Mouse (Mus musculus) midbrain, embryonic 15.5 days (tissue): ENCODE measurements around the gene Ccdc78. TPM values are rescaled to one million over a fixed set of nuclear protein-coding genes. Genes with fewer than 3 reads are reported as not detected.
A peak's percentile ranks its signal among the peaks of the same experiment; 100 is the strongest.
"Not testable (repeated sequence)": the region's sequence is repeated elsewhere in the genome, so short reads cannot be mapped to it uniquely, and the experiment has no call there.

Experiments
- ATAC-seq: fragments of 200-750 bp; cut with Nextera tagmentation; replicated peaks from 2 replicates; pipeline ENCODE4 v1.8.0; 2017; ENCODE audit warnings: moderate TSS enrichment
- H3K27ac ChIP-seq: fragments of 300-500 bp; sonication (generic); 2 replicates; pipeline ENCODE4 v1.5.1; 2015; ENCODE audit warnings: mild to moderate bottlenecking, inconsistent platforms
- H3K27me3 ChIP-seq: fragments of 300-500 bp; sonication (generic); replicated peaks from 2 replicates; pipeline ENCODE4 v1.6.1; 2015; ENCODE audit warnings: inconsistent platforms
- H3K36me3 ChIP-seq: fragments of 300-500 bp; sonication (generic); replicated peaks from 2 replicates; pipeline ENCODE4 v1.6.1; 2015; ENCODE audit warnings: inconsistent platforms
- H3K4me1 ChIP-seq: fragments of 300-500 bp; sonication (generic); 2 replicates; pipeline ENCODE4 v1.6.1; 2015; ENCODE audit warnings: inconsistent platforms
- H3K4me2 ChIP-seq: fragments of 300-500 bp; sonication (generic); 2 replicates; pipeline ENCODE4 v1.6.1; 2015; ENCODE audit warnings: inconsistent platforms, mild to moderate bottlenecking, moderate library complexity
- H3K4me3 ChIP-seq: fragments of 300-500 bp; sonication (generic); 2 replicates; pipeline ENCODE4 v1.5.1; 2015; ENCODE audit warnings: mild to moderate bottlenecking, inconsistent platforms
- H3K9ac ChIP-seq: fragments of 300-500 bp; sonication (generic); 2 replicates; pipeline ENCODE4 v1.6.1; 2015; ENCODE audit warnings: mild to moderate bottlenecking, inconsistent platforms
- H3K9me3 ChIP-seq: fragments of 300-500 bp; sonication (generic); 2 replicates; pipeline ENCODE4 v1.6.1; 2016; ENCODE audit warnings: inconsistent platforms
- WGBS: fragments of 180-500 bp; shearing (Covaris S2); methylation state at CpG from one replicate; pipeline ENCODE4 v1.1.7; 2015; ENCODE audit warnings: mixed read lengths; 5-methylcytosine and 5-hydroxymethylcytosine counted together
- polyA plus RNA-seq: library from polyadenylated mRNA; unstranded; fragments of >200 nt; fragmentation: Nextera tagmentation; extraction: Ambion mirVana; gene quantifications from 2 replicates; pipeline ENCODE4 v1.2.1, GENCODE M21; 2015

The Ccdc78 gene
- polyA plus RNA-seq, 1 experiment from 2014 or later = 0.44 TPM

DNA sequence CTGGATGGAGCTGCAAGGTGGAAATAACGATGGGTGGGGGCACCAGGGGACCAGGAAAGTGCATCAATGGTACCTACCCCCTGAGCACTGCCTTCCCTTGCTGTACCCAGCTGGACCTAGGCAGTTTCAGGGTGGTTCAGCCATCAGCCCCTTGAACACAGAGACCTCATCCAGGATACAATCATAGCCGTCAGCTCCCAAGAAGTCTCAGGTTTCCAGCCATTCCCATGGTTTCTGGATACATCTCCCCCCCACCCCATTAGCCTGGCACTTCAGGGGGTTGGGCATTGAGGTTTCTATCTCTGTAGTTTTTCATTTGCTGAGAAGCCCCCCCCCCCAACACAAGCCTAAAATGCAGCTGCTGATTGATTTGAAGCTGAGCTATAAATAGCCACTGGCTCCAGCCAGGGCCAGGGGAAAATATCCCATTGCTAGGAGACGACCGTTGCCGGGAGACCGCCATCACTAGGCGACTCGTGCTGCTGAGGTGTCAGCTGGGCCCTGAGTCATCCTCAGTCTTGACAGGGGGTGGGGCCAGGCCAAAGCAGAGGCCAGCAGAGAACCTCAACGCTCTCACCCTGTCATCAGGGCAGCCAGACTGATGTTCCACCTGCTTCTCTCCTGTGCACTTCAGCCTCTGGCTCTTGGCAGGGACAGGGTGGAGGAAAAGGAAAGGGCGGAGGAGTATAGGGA is 16.6 kb downstream of the Ccdc78 start:
- H3K4me3 ChIP-seq = peak overlapping the region; percentile 18
- H3K36me3 ChIP-seq = no peaks in the 10 kb centered on the region
- peak overlapping the region; percentile 43 for H3K4me2 ChIP-seq
- ATAC-seq = peak; percentile 94
- H3K9me3 ChIP-seq = no peaks in the 10 kb centered on the region
- H3K4me1 ChIP-seq = peaks cover 31% of the 10 kb centered on the region
- 9% methylated on average over 10 of the region's 10 CpGs for WGBS
- no peaks in the 10 kb centered on the region for H3K27me3 ChIP-seq
- H3K27ac ChIP-seq = peak overlapping the region; percentile 93
- peak overlapping the region; percentile 31 for H3K9ac ChIP-seq

DNA sequence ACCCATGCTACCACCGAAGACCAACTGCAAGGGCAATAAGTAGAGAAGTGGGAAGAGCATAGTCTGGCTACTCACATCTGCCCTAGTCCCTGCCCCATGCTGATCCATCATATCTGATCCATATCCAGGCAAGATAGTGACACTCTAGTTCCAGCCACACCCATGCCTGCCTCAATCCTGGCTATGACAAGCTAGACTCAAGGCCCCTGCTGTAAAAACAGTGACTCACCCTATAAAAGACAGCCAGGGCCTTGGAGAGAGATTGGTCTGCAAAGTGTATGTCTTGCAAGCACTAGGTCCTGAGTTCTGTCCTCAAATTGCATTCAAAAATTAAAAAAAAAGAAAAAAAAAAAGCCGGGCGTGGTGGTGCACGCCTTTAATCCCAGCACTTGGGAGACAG is 20.1 kb downstream of the Ccdc78 start:
- no peak overlapping the region for H3K27ac ChIP-seq
- peaks cover 51% of the 10 kb centered on the region for H3K4me1 ChIP-seq
- no peaks in the 10 kb centered on the region for H3K9me3 ChIP-seq
- no peak overlapping the region for H3K4me3 ChIP-seq
- no peak overlapping the region for H3K9ac ChIP-seq
- ATAC-seq = no peak
- no peak overlapping the region for H3K4me2 ChIP-seq
- H3K27me3 ChIP-seq = no peaks in the 10 kb centered on the region
- WGBS = 87% methylated on average over 4 of the region's 4 CpGs
- H3K36me3 ChIP-seq = no peaks in the 10 kb centered on the region

DNA sequence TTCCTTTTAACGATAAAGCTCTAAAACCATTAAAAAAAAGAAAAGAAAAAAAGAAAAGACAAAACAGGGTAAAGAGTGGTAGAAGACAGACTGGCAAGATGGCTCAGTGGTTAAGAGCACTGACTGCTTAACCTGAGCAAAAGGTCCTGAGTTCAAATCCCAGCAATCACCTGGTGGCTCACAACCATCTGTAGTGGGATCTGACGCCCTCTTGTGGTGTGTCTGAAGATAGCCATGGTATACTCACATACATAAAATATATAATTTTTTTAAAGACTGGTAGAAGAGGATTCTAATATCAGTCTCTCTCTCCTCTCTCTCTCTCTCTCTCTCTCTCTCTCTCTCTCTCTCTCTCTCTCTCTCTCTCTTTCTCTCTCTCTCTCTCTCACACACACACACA is 21.1 kb downstream of the Ccdc78 start:
- H3K27ac ChIP-seq, H3K4me3 ChIP-seq, ATAC-seq, H3K4me2 ChIP-seq, H3K36me3 ChIP-seq, H3K27me3 ChIP-seq, H3K9ac ChIP-seq, H3K9me3 ChIP-seq: not testable (repeated sequence)
- WGBS = 43% methylated on average over 2 of the region's 2 CpGs
- peaks cover 52% of the 10 kb centered on the region for H3K4me1 ChIP-seq

DNA sequence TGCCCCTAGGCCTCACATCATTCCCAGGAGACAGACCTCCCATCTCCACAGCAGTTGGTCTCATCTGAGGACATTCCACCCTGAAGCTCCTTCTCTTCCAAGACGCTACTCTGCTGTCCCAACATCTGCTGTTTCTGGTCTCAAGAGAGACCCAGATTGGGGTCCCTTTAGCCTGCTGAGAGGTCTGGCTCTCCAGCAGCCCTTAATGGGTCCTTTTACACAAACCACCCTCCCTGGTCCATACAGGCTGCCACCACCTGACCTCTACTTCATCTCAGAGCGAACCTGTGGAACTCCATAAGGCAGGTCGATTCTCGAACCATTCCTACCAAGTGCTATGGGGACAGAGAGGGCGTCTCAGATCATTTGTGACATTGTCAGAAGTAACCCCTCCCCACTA is 21.6 kb downstream of the Ccdc78 start:
- Histone ChIP-seq H3K9ac (peak overlapping the region; percentile 98), H3K36me3 (no peaks in the 10 kb centered on the region), H3K27me3 (no peaks in the 10 kb centered on the region), H3K4me1 (peaks cover 52% of the 10 kb centered on the region), H3K4me3 (peak overlapping the region; percentile 79), H3K27ac (peak overlapping the region; percentile 99), H3K4me2 (peak overlapping the region; percentile 97), H3K9me3 (no peaks in the 10 kb centered on the region)
- WGBS = 30% methylated on average over 5 of the region's 5 CpGs
- ATAC-seq = no peak

DNA sequence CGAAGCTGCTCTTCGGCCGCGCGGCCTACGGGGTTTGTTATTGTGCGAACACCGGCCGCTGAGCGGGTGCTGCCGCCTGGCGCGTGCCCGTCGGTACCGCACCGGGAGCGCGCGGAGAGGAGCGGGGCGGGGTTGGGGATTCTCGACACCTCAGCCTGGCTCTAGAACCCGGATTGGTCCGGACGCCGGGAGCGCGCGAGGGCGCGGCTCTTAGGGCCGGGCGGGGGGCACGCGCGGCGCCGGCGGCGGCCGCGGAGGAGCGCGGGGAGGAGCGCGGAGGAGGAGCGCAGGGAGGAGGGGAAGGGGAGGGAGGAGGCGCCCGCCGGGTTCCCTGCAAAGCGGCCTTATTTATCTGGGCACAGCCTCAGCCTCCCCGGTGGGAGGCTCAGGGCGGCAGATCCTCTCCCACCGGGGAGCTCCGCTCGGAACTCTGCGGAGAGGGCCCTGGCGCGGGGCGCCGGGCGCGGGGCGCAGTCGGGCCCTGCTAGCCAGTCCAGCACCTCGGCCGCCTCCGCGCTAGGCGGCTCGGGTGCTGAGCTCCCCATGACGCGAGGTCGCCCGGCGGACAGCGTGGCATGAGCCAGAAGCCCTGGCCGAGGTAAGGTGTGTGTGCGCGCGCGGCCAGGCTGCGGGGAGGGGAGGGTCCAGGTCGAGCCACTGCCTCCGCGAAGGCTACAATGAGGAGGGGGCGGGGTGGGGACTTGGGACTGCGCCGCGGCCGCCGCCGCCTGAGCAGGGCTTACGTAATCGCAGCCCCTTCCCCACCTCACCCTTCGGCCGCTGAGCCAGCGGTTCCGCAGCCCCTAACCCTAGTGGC is 22.6 kb downstream of the Ccdc78 start, which contains the start of gene Fbxl16:
Gene Fbxl16, plus strand, starts transcription at position 297 of the 817 bp plus-strand sequence.
- Histone ChIP-seq H3K36me3 (no peaks in the 10 kb centered on the region), H3K4me2 (peak within 1 kb of the TSS; percentile 97), H3K9ac (peak within 1 kb of the TSS; percentile 98), H3K27ac (peak within 1 kb of the TSS; percentile 99), H3K9me3 (no peaks in the 10 kb centered on the region), H3K4me1 (peaks cover 48% of the 10 kb centered on the region), H3K4me3 (peak within 1 kb of the TSS; percentile 79), H3K27me3 (no peaks in the 10 kb centered on the region)
- WGBS = under 1% methylated on average over 86 of the region's 100 CpGs
- ATAC-seq = peak; percentile 86

DNA sequence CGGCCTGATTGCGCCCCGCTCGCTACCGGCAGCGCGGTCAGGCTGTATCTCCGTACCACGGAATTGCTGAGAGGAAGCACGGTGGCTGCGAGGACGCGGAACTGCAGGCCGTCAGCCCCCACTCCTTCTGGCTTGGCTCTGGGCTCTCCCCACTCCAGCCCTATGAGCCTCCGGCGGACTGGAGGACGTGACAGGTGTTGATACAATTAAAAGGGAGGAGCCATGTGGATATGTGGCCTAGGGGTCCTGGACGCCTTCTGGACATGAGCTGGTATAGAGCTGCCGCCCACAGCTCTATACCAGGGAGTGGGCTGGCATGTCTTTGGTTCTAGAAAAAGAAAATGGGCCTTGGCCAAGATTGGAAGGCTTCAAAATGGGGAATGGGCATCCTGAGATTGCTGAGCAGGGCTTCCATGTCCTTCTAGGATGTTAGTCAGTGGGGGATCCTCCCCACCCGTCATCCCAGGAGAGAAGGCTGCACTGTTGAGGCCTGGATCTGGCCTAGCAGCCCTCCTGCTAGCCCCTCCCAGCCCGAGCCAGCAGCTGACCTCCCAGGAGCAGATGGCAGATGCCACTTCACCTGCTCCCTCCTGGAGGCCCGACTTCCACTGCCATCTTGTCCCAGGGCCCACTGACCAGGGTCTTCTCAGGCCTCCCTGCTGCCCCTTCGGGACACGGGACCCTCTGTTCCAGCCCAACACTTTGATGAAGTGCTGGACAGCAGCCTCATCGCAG is 23.4 kb downstream of the Ccdc78 start:
- Histone ChIP-seq H3K4me3 (peak overlapping the region; percentile 79), H3K27ac (peak overlapping the region; percentile 99), H3K27me3 (no peaks in the 10 kb centered on the region), H3K9ac (peak overlapping the region; percentile 98), H3K9me3 (no peaks in the 10 kb centered on the region), H3K36me3 (no peaks in the 10 kb centered on the region), H3K4me2 (peak overlapping the region; percentile 97), H3K4me1 (peaks cover 46% of the 10 kb centered on the region)
- WGBS = 6% methylated on average over 25 of the region's 25 CpGs
- ATAC-seq = peak; percentile 58

DNA sequence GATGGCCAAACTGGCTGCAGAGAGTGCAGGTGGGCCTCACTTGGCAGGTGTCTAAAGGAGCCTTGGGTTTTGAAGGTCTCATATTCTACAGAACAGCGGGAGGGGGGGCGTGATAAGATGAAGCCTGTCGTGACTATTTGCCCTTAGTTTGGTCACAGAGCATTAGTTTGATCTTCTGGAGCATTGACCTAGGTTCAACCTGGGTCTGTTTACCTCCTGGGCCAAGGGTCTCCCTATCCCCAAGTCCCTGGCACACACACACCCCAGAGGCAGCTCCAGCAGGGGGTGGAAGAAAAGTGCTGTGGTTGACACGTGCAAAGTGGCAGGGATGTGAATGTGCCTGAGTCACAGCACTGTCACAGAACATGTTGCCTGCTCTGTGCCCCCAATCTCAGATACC is 24.5 kb downstream of the Ccdc78 start:
- no peaks in the 10 kb centered on the region for H3K9me3 ChIP-seq
- no peaks in the 10 kb centered on the region for H3K36me3 ChIP-seq
- peak overlapping the region; percentile 79; the same call in 1 of the 2 replicates for H3K4me3 ChIP-seq
- peaks cover 46% of the 10 kb centered on the region for H3K4me1 ChIP-seq
- peak overlapping the region; percentile 97 for H3K4me2 ChIP-seq
- 81% methylated on average over 4 of the region's 4 CpGs for WGBS
- H3K27me3 ChIP-seq = no peaks in the 10 kb centered on the region
- H3K27ac ChIP-seq = no peak overlapping the region
- H3K9ac ChIP-seq = peak overlapping the region; percentile 98; the same call in 1 of the 2 replicates
- ATAC-seq = no peak

DNA sequence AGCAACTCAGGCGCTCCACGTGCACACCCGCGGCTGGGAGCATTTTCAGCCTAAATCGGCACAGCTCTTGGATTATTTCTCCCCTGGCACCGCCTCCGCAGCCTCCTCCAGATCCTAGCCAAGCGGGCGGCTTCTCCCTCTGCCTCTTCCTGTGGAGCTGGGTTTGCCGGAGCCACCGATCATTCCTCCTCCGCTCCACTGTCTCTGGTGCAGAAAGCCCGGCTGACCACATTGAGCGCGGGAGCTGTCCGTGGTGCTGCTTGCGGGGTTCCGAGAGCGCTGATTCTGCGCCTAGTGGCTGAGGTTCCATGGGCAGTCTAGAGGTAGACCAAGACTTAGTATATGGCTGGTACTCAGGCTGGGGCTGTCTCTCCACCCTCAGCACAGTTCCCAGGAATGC is 27.1 kb downstream of the Ccdc78 start:
- no peak for ATAC-seq

DNA sequence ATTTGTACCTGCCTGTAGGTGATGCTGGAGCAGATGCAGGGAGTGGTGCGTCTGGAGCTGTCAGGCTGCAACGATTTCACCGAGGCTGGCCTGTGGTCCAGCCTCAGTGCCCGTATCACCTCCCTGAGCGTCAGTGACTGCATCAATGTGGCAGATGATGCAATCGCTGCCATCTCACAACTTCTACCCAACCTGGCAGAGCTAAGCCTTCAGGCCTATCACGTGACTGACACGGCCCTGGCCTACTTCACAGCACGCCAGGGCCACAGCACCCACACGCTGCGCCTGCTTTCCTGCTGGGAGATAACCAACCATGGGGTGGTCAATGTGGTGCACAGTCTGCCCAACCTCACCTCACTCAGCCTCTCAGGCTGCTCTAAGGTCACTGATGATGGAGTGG is 31.3 kb downstream of the Ccdc78 start:
- H3K4me3 ChIP-seq = no peak overlapping the region
- no peak overlapping the region for H3K27ac ChIP-seq
- H3K4me2 ChIP-seq = no peak overlapping the region
- no peak overlapping the region for H3K9ac ChIP-seq
- 86% methylated on average over 11 of the region's 11 CpGs for WGBS
- peaks cover 12% of the 10 kb centered on the region for H3K27me3 ChIP-seq
- no peaks in the 10 kb centered on the region for H3K9me3 ChIP-seq
- ATAC-seq = no peak
- peaks cover 16% of the 10 kb centered on the region for H3K36me3 ChIP-seq
- H3K4me1 ChIP-seq = peaks cover 9% of the 10 kb centered on the region

More for the DNA sequence above, 27.1 kb downstream of the Ccdc78 start:
- H3K4me1 ChIP-seq = peaks cover 38% of the 10 kb centered on the region
- peak overlapping the region; percentile 23 for H3K9ac ChIP-seq
- H3K36me3 ChIP-seq = peaks cover 12% of the 10 kb centered on the region
- no peak overlapping the region for H3K4me3 ChIP-seq
- peak overlapping the region; percentile 30 for H3K4me2 ChIP-seq
- 1% methylated on average over 20 of the region's 20 CpGs for WGBS
- H3K27ac ChIP-seq = no peak overlapping the region
- no peaks in the 10 kb centered on the region for H3K9me3 ChIP-seq
- peaks cover 10% of the 10 kb centered on the region for H3K27me3 ChIP-seq

DNA sequence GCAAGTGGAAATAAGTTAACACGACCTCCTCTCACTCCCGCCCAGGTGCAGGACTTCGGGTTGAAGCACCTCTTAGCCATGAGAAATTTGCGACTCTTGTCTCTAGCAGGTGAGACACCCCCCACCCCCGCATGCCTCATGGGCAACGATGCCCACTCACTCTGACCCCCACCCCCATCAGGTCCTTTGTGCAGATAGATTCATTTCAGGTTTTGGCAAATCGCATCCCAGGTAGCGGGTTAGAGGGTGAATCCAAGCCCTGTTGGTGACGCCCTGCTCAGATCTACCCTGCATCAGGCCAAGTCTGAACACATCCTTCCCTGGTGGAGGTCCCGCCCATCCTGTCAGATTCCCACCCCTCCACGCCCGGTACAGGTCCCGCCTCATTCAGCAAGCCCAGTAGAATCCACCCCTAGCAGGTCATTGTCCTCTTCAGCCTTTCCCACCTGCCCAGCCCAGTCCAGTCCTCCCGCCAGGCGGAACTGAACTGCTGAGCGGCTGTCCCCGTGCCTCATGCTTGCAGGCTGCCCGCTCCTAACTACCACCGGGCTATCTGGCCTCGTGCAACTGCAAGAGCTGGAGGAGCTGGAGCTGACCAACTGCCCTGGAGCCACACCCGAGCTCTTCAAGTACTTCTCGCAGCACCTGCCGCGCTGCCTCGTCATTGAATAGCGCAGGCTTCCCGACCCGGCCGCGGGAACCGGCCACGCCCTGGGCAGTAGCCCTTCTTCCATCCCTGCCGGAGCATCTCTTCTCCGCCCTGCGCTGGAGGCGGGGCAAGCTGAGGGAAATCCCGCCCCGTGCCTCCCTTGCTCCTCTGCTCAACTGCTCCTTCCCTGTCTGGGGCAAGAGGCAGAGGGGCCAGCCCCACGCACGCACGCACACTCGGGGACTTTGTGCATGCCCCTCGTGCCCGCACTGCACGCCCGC is 32.7 kb downstream of the Ccdc78 start:
- Histone ChIP-seq H3K9me3 (no peaks in the 10 kb centered on the region), H3K27ac (no peak overlapping the region), H3K4me2 (no peak overlapping the region), H3K36me3 (peaks cover 16% of the 10 kb centered on the region), H3K4me3 (no peak overlapping the region), H3K9ac (no peak overlapping the region), H3K4me1 (peaks cover 6% of the 10 kb centered on the region), H3K27me3 (peaks cover 12% of the 10 kb centered on the region)
- ATAC-seq = no peak
- 10% methylated on average over 46 of the region's 46 CpGs for WGBS

DNA sequence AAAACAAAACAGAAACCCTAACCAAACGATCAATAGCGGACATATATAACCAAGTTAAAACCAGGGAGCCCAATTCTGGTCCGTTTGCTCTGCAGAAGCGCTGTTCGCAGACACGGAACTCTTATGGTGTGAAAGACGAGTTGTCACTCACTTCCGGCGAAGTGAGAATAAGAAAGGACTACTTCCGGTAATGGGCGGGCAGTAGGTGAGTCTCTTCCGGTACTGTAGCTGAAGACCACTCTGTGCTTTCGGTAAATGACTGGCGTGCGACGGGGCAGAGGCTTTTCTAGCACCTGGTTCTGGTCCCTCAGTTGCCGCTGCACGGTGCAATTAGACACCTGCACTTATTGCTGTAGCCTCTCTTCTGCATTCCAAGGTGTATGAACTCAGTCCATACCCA is 37.1 kb downstream of the Ccdc78 start, which contains the start of gene Wdr24:
Gene Wdr24, plus strand, starts transcription at position 176 of the 400 bp plus-strand sequence.
- Histone ChIP-seq H3K9me3 (no peaks in the 10 kb centered on the region), H3K4me3 (peak within 1 kb of the TSS; percentile 74), H3K4me1 (peaks cover 49% of the 10 kb centered on the region), H3K27me3 (peaks cover 2% of the 10 kb centered on the region; the same call in 1 of the 2 replicates), H3K9ac (peak within 1 kb of the TSS; percentile 74), H3K4me2 (peak within 1 kb of the TSS; percentile 98), H3K36me3 (peaks cover 16% of the 10 kb centered on the region), H3K27ac (peak within 1 kb of the TSS; percentile 76)
- WGBS = under 1% methylated on average over 18 of the region's 18 CpGs
- peak; percentile 74 for ATAC-seq
